Mouse (Mus musculus) myocyte (in vitro differentiated cells): ENCODE measurements at regions not wholly inside any gene's neighbourhood (a gene's known extent, or its start where the extent isn't known, plus 50 kb on each side); places are given as distances from the start of the nearest gene placed in this dataset.

Experiments used
- CEBPB ChIP-seq: IDR thresholded peaks from 2 replicates; pipeline ENCODE4 v1.6.1; 2011; ENCODE audit warnings: mild to moderate bottlenecking, moderate library complexity; ENCODE audit not compliant: poor library complexity, insufficient read depth, severe bottlenecking
- E2F4 ChIP-seq: IDR thresholded peaks from one replicate; pipeline ENCODE4 v1.6.1; 2011; ENCODE audit warnings: mild to moderate bottlenecking, control low read depth, moderate library complexity; ENCODE audit not compliant: insufficient read depth
- MAX ChIP-seq: IDR thresholded peaks from one replicate; pipeline ENCODE4 v1.6.1; 2011; ENCODE audit warnings: low read depth, mild to moderate bottlenecking, control low read depth
- MYOD1 ChIP-seq, 3 experiments: IDR thresholded peaks; one replicate each; pipeline ENCODE4 v1.6.1; 2011; ENCODE audit warnings: control low read depth in 2 of 3, low read depth in 2 of 3, mild to moderate bottlenecking in 2 of 3, moderate library complexity in 1 of 3; ENCODE audit not compliant: insufficient read length in 2 of 3, control insufficient read depth in 1 of 3
- POLR2A ChIP-seq: IDR thresholded peaks from one replicate; pipeline ENCODE4 v1.6.1; 2011; ENCODE audit warnings: low read depth, mild to moderate bottlenecking, control low read depth, moderate library complexity; ENCODE audit not compliant: insufficient read length
- POLR2AphosphoS2 ChIP-seq: IDR thresholded peaks from one replicate; pipeline ENCODE4 v1.6.1; 2011; ENCODE audit warnings: low read depth, control low read depth; ENCODE audit not compliant: insufficient read length
- REST ChIP-seq: IDR thresholded peaks from one replicate; pipeline ENCODE4 v1.6.1; 2011; ENCODE audit warnings: mild to moderate bottlenecking, control low read depth, moderate library complexity; ENCODE audit not compliant: insufficient read depth, insufficient read length
- SRF ChIP-seq: IDR thresholded peaks from one replicate; pipeline ENCODE4 v1.6.1; 2011; ENCODE audit warnings: low read depth; ENCODE audit not compliant: control insufficient read depth, insufficient read length
- USF1 ChIP-seq: IDR thresholded peaks from one replicate; pipeline ENCODE4 v1.6.1; 2011; ENCODE audit warnings: low read depth, mild to moderate bottlenecking, control low read depth, moderate library complexity

DNA sequence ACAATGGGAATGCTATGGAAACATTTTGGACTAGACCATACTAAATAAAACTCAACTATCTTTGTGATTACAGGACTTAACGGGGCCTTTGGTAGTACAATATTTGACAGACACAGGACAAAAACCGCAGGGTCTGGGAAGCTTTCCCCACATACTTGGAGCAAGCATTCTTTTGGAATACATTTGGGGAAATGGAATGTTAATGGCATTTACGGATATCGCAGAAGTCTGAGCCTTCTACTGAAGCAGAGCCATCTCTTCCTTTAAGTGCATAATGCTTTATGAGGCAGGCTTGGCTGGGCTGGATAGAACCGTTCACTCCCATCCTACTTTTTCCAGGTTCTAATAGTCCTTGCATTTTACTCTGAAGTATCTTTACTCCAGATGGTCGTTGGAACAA lies 262.7 kb upstream of the Adgrl2 start:
- TF ChIP-seq POLR2A (no peak), CEBPB (no peak), MAX (no peak), E2F4 (no peak), REST (no peak), POLR2AphosphoS2 (no peak), MYOD1 (IDR thresholded peaks at IDR 0.05; ENCODE audit: control insufficient read depth in 1 of 3, insufficient read length in 2 of 3, low read depth in 2 of 3) (no peak), USF1 (no peak), SRF (no peak)
